In genomic region chr11:121702895-121703618, GRCm38 (mm10) we compare ENCODE assay signal across 8 mouse cellular contexts. TPM values are rescaled to one million over a fixed set of nuclear protein-coding genes. Genes with fewer than 3 reads are reported as not detected.
DNase-seq lines count a peak whose midpoint lies in the region; ATAC-seq and TF ChIP-seq lines count a peak whose summit lies in the region.

No protein-coding gene starts in this region.

- no peaks in the 10 kb centered on the region for H3K9me3 ChIP-seq in forebrain, embryonic 13.5 days (replicated peaks)
- no peaks in the 10 kb centered on the region for H3K9me3 ChIP-seq in heart, postnatal 0 days (replicated peaks; ENCODE audit: control insufficient read depth, low read length)
- H3K9me3 ChIP-seq in liver, embryonic 16.5 days (replicated peaks; ENCODE audit: control insufficient read depth, low read length), result no peaks in the 10 kb centered on the region
- H3K9me3 ChIP-seq in neural tube, embryonic 11.5 days (ENCODE audit: control insufficient read depth, low read length), result no peaks in the 10 kb centered on the region

- no peak for TF ChIP-seq EP300 in heart, postnatal 0 days (IDR thresholded peaks at IDR 0.05; ENCODE audit: low read depth)

- peak overlapping the region; percentile 67 for H3K9ac ChIP-seq in forebrain, embryonic 13.5 days
- peak overlapping the region; percentile 66 for H3K9ac ChIP-seq in heart, postnatal 0 days (replicated peaks; ENCODE audit: low read depth, low read length)
- H3K9ac ChIP-seq in liver, embryonic 16.5 days (ENCODE audit: low read depth, low read length), result peak overlapping the region; percentile 45; the same call in 1 of the 2 replicates
- H3K9ac ChIP-seq in neural tube, embryonic 11.5 days (ENCODE audit: low read length), result peak overlapping the region; percentile 43

- no peaks in the 10 kb centered on the region for H3K79me3 ChIP-seq in C2C12 (ENCODE audit: low read depth)

- H3K4me1 ChIP-seq in forebrain, embryonic 13.5 days, result peaks cover 21% of the 10 kb centered on the region
- peaks cover 17% of the 10 kb centered on the region for H3K4me1 ChIP-seq in heart, postnatal 0 days (ENCODE audit: control insufficient read depth, insufficient read depth)
- peaks cover 2% of the 10 kb centered on the region; the same call in 1 of the 2 replicates for H3K4me1 ChIP-seq in liver, embryonic 16.5 days (ENCODE audit: control insufficient read depth, low read depth, low read length)
- no peaks in the 10 kb centered on the region for H3K4me1 ChIP-seq in neural tube, embryonic 11.5 days (ENCODE audit: control insufficient read depth, insufficient read depth, low read length)

- peak overlapping the region; percentile 99 for H3K4me2 ChIP-seq in forebrain, embryonic 13.5 days
- H3K4me2 ChIP-seq in heart, postnatal 0 days (ENCODE audit: low read depth, low read length), result peak overlapping the region; percentile 96
- peak overlapping the region; percentile 69 for H3K4me2 ChIP-seq in liver, embryonic 16.5 days (ENCODE audit: low read depth, low read length)
- peak overlapping the region; percentile 99 for H3K4me2 ChIP-seq in neural tube, embryonic 11.5 days (ENCODE audit: low read depth)

- DNase-seq in adrenal gland, postnatal 36 days, result peak; percentile 67 to 69
- DNase-seq in heart, postnatal 0 days (ENCODE audit: low spot score), result peak; percentile 58
- peak; percentile 84 to 85 for DNase-seq in kidney, postnatal 36 days
- DNase-seq in neural tube, embryonic 11.5 days (ENCODE audit: low spot score), result peak; percentile 38
- DNase-seq in thymus, postnatal 0 days (ENCODE audit: low spot score), result peak; percentile 37

- no peak overlapping the region for H3K27ac ChIP-seq in forebrain, embryonic 13.5 days
- H3K27ac ChIP-seq in heart, postnatal 0 days (ENCODE audit: low read depth), result peak overlapping the region; percentile 75
- H3K27ac ChIP-seq in liver, embryonic 16.5 days (ENCODE audit: low read length), result no peak overlapping the region
- no peak overlapping the region for H3K27ac ChIP-seq in neural tube, embryonic 11.5 days (ENCODE audit: low read depth, low read length)

- H3K27me3 ChIP-seq in C2C12 (ENCODE audit: control insufficient read depth, insufficient read depth, insufficient read length), result no peaks in the 10 kb centered on the region
- peaks cover 50% of the 10 kb centered on the region for H3K27me3 ChIP-seq in forebrain, embryonic 13.5 days
- H3K27me3 ChIP-seq in heart, postnatal 0 days (ENCODE audit: control insufficient read depth, insufficient read depth, low read length), result no peaks in the 10 kb centered on the region
- peaks cover 26% of the 10 kb centered on the region for H3K27me3 ChIP-seq in liver, embryonic 16.5 days (ENCODE audit: control insufficient read depth, insufficient read depth, low read depth, low read length)
- peaks cover 17% of the 10 kb centered on the region for H3K27me3 ChIP-seq in neural tube, embryonic 11.5 days (ENCODE audit: control insufficient read depth, insufficient read depth, low read length)

- peak overlapping the region; percentile 55 for H3K4me3 ChIP-seq in C2C12 (ENCODE audit: insufficient read depth, poor library complexity, severe bottlenecking)
- H3K4me3 ChIP-seq in forebrain, embryonic 13.5 days, result peak overlapping the region; percentile 64
- H3K4me3 ChIP-seq in heart, postnatal 0 days (ENCODE audit: low read depth, low read length), result peak overlapping the region; percentile 76
- H3K4me3 ChIP-seq in liver, embryonic 16.5 days (ENCODE audit: low read depth, low read length), result peak overlapping the region; percentile 64
- peak overlapping the region; percentile 61 for H3K4me3 ChIP-seq in neural tube, embryonic 11.5 days (ENCODE audit: low read depth, low read length)

- peak; percentile 36; the same call in 1 of the 2 replicates for ATAC-seq in forebrain, embryonic 13.5 days
- ATAC-seq in heart, postnatal 0 days (ENCODE audit: insufficient read depth, low read depth), result peak; percentile 24
- ATAC-seq in liver, embryonic 16.5 days (ENCODE audit: low read depth), result no peak
- no peak for ATAC-seq in neural tube, embryonic 11.5 days (ENCODE audit: insufficient read depth, low FRiP score, low TSS enrichment)

- H3K36me3 ChIP-seq in C2C12 (ENCODE audit: control insufficient read depth, insufficient read depth), result no peaks in the 10 kb centered on the region
- H3K36me3 ChIP-seq in forebrain, embryonic 13.5 days (ENCODE audit: poor library complexity, severe bottlenecking), result no peaks in the 10 kb centered on the region
- H3K36me3 ChIP-seq in heart, postnatal 0 days (replicated peaks; ENCODE audit: control insufficient read depth, insufficient read depth, low read length), result no peaks in the 10 kb centered on the region
- no peaks in the 10 kb centered on the region for H3K36me3 ChIP-seq in liver, embryonic 16.5 days (ENCODE audit: control insufficient read depth, insufficient read depth)
- H3K36me3 ChIP-seq in neural tube, embryonic 11.5 days (ENCODE audit: control insufficient read depth, insufficient read depth, low read length), result no peaks in the 10 kb centered on the region

- under 1% methylated on average over 40 of the region's 40 CpGs for WGBS in forebrain, embryonic 13.5 days
- 2% methylated on average over 40 of the region's 40 CpGs for WGBS in heart, postnatal 0 days
- 1% methylated on average over 40 of the region's 40 CpGs for WGBS in liver, embryonic 16.5 days (ENCODE audit: insufficient replicate concordance)
- under 1% methylated on average over 40 of the region's 40 CpGs for WGBS in neural tube, embryonic 11.5 days

- H3ac ChIP-seq in C2C12 (ENCODE audit: control insufficient read depth, insufficient read length, low read depth), result peak overlapping the region; percentile 69

- no peak for TF ChIP-seq CTCF in C2C12 (IDR thresholded peaks at IDR 0.05; ENCODE audit: control insufficient read depth, insufficient read depth, insufficient read length)
- TF ChIP-seq CTCF in heart, postnatal 0 days (IDR thresholded peaks at IDR 0.05; ENCODE audit: low read depth), result no peak

- peaks cover 45% of the 10 kb centered on the region for H3K79me2 ChIP-seq in C2C12 (ENCODE audit: control insufficient read depth, insufficient read depth)

TF ChIP-seq in C2C12, 6 proteins besides CTCF, POLR2A, EP300 and RAD21:
- TF ChIP-seq USF1 (IDR thresholded peaks at IDR 0.05; ENCODE audit: low read depth), result no peak

RNA-seq across cellular contexts. Expression of gene Metrnl, which starts 1.7 kb away (rescaled TPM):
- 32.4 TPM for polyA plus RNA-seq in C2C12 (2012; fragmentation: generic; extraction: Trizol)
- total RNA-seq in adrenal gland, postnatal 36 days (2021), result 10 to 100 TPM; 36.4 to 37.6 TPM
- polyA plus RNA-seq in forebrain, embryonic 13.5 days (2015; fragmentation: Nextera tagmentation; extraction: Ambion mirVana), result 1.9 and 2.3 TPM in 2 replicates
- total RNA-seq in heart, postnatal 0 days (2014; rRNA removed; ENCODE audit: low replicate concordance), result 16.1 and 27.9 TPM in 2 replicates
- polyA plus RNA-seq in heart, postnatal 0 days (2015; fragmentation: Nextera tagmentation; extraction: Ambion mirVana), result 17.3 and 20.7 TPM in 2 replicates
- 4.1 and 4.2 TPM in 2 replicates for polyA plus RNA-seq in liver, embryonic 16.5 days (2015; fragmentation: Nextera tagmentation; extraction: Ambion mirVana)
- polyA plus RNA-seq in neural tube, embryonic 11.5 days (2014; fragmentation: Nextera tagmentation; extraction: Ambion mirVana), result 16.4 and 18.9 TPM in 2 replicates
- polyA plus RNA-seq in thymus, postnatal 0 days (2015; fragmentation: Nextera tagmentation; extraction: Ambion mirVana), result 6.6 and 7.0 TPM in 2 replicates

RNA-seq across cellular contexts. Expression of gene B3gntl1, which starts 30.1 kb away (rescaled TPM):
- 2.7 TPM for polyA plus RNA-seq in C2C12 (2012; fragmentation: generic; extraction: Trizol)
- 10 to 100 TPM in 1 of 2 experiments, 1 to 10 TPM in 1; 6.8 to 11.9 TPM for total RNA-seq in adrenal gland, postnatal 36 days (2021)
- polyA plus RNA-seq in forebrain, embryonic 13.5 days (2015; fragmentation: Nextera tagmentation; extraction: Ambion mirVana), result 5.8 and 7.0 TPM in 2 replicates
- total RNA-seq in heart, postnatal 0 days (2014; rRNA removed; ENCODE audit: low replicate concordance), result 1.6 and 4.3 TPM in 2 replicates
- 3.9 and 4.7 TPM in 2 replicates for polyA plus RNA-seq in heart, postnatal 0 days (2015; fragmentation: Nextera tagmentation; extraction: Ambion mirVana)
- 1.2 and 1.8 TPM in 2 replicates for polyA plus RNA-seq in liver, embryonic 16.5 days (2015; fragmentation: Nextera tagmentation; extraction: Ambion mirVana)
- polyA plus RNA-seq in neural tube, embryonic 11.5 days (2014; fragmentation: Nextera tagmentation; extraction: Ambion mirVana), result 6.1 and 6.4 TPM in 2 replicates
- 3.7 and 4.4 TPM in 2 replicates for polyA plus RNA-seq in thymus, postnatal 0 days (2015; fragmentation: Nextera tagmentation; extraction: Ambion mirVana)

Comparison
In these comparisons a context has a peak if more than half of its experiments do, and no peak if none do; other contexts are left out.
1. ATAC-seq: peak in forebrain, embryonic 13.5 days (single experiment) and heart, postnatal 0 days (single experiment); none in liver, embryonic 16.5 days (single experiment) and neural tube, embryonic 11.5 days (single experiment).
2. Peak in every context shown above with its lines, with median percentiles within 50 percentile points of each other: H3K4me3 ChIP-seq, DNase-seq, H3K4me2 ChIP-seq and H3K9ac ChIP-seq.